19 mouse cellular contexts compared by ENCODE assay signal in genomic region chr2:38623411-38623810, GRCm38 (mm10).
"Had no signal": no experiment of that assay in that cellular context is flagged by ENCODE, and none has a peak within 500 bp of the region (broad histone marks: within the 10 kb centered on the region; RNA-seq: fewer than 3 reads in every experiment).

No protein-coding gene starts in this region.

- H3K4me3 ChIP-seq: midbrain, embryonic 10.5 days; midbrain, embryonic 12.5 days; myocyte; neural tube, embryonic 13.5 days; neural tube, embryonic 15.5 days had no signal

- H3K9me3 ChIP-seq: midbrain, embryonic 10.5 days; midbrain, embryonic 12.5 days; neural tube, embryonic 13.5 days; neural tube, embryonic 15.5 days had no signal

- ATAC-seq: midbrain, embryonic 16.5 days had no signal

- DNase-seq: lung, adult 18-20 months; lung, embryonic 14.5 days; lung, postnatal 10 days; lung, postnatal 4 days; midbrain, embryonic 14.5 days; retina, postnatal 1 day; right cerebral cortex, adult 18-20 months; right cerebral cortex, postnatal 25 days; right cerebral cortex, postnatal 4 days; spleen, adult 18-20 months; thymus, adult 18-20 months; thymus, postnatal 14 days; thymus, postnatal 36 days had no signal

- H3K27ac ChIP-seq: midbrain, embryonic 10.5 days; neural tube, embryonic 13.5 days; neural tube, embryonic 15.5 days had no signal

- H3K4me2 ChIP-seq: lung, embryonic 14.5 days; midbrain, embryonic 12.5 days; neural tube, embryonic 13.5 days; neural tube, embryonic 15.5 days had no signal

- H3K9ac ChIP-seq: lung, embryonic 14.5 days; midbrain, embryonic 12.5 days; neural tube, embryonic 13.5 days; neural tube, embryonic 15.5 days had no signal

- H3K27me3 ChIP-seq: midbrain, embryonic 12.5 days; neural tube, embryonic 13.5 days; neural tube, embryonic 15.5 days had no signal
